Mouse (Mus musculus): ENCODE results near the gene Spag5. TPM values are rescaled to one million over a fixed set of nuclear protein-coding genes. Genes with fewer than 3 reads are reported as not detected.
A peak's percentile ranks its signal among the peaks of the same experiment; 100 is the strongest.

The Spag5 gene
- polyA plus RNA-seq, 1 experiment, result 7.5 TPM

DNA sequence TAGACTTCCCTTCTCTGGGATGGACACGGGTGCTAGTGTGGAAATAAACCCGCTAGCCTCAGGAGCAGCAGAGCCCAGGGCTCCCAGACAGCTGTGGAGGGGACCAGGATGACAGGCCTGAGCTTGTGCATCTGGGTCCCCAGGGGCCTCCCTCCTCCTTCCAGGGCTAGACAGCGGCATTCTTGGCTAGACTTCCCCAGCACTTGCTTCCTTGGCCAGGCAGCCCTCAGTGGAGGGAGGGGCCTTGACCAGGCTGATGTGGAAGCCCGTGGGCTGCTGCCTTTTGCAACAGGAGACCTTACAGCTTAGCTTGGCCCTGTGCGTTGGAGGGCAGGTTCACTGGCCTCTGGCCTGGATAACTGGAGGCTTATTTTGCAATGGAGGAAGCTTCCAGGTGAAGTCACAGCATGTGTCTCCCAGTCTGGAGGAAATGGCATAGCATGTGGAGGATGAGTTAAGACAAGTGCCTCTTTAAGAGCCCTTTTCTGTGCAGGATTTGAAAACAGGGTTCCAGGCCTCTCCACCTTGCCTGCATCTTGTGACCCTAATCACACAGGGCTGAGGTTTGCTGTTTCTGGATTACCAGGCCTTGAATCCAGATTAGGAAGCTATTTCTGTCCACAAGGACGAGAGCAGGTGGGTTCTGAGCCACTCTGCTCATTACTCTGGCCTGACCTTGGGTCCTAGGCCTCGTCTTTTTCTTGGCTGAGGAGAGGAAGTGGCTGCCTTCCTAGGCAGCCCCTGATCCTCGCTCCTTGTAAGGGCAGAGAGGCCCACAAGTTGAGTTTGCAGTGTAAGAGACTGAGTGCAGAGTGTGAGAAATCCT, 43.8 kb downstream of the Spag5 start:
- H3K27ac ChIP-seq (ENCODE audit: insufficient read depth, low read depth, low read length), result peak overlapping the region; percentile 58
- no peak overlapping the region for H3K4me3 ChIP-seq (ENCODE audit: low read depth, low read length)
- no peaks in the 10 kb centered on the region; the same call in 1 of the 2 replicates for H3K27me3 ChIP-seq (ENCODE audit: control insufficient read depth, insufficient read depth, low read length)
- no peak for TF ChIP-seq POLR2A (IDR thresholded peaks at IDR 0.05; ENCODE audit: low read depth, low read length)
- 72% methylated on average over 8 of the region's 8 CpGs for WGBS
- peaks cover 11% of the 10 kb centered on the region for H3K36me3 ChIP-seq (ENCODE audit: control insufficient read depth, insufficient read depth, low read length)
- peaks cover 25% of the 10 kb centered on the region for H3K4me1 ChIP-seq (ENCODE audit: control insufficient read depth, insufficient read depth, insufficient read length, low read length)

GRCm38 (mm10) chr11:78345801-78346200, 44.5 kb downstream of the Spag5 start:
- WGBS, result 78% methylated on average over 7 of the region's 7 CpGs
- Histone ChIP-seq H3K27ac (ENCODE audit: insufficient read depth, low read depth, low read length) (peak overlapping the region; percentile 58), H3K4me1 (ENCODE audit: control insufficient read depth, insufficient read depth, insufficient read length, low read length) (peaks cover 25% of the 10 kb centered on the region), H3K36me3 (ENCODE audit: control insufficient read depth, insufficient read depth, low read length) (peaks cover 8% of the 10 kb centered on the region), H3K27me3 (ENCODE audit: control insufficient read depth, insufficient read depth, low read length) (no peaks in the 10 kb centered on the region; the same call in 1 of the 2 replicates), H3K4me3 (ENCODE audit: low read depth, low read length) (no peak overlapping the region)
- TF ChIP-seq CTCF (IDR thresholded peaks at IDR 0.05; ENCODE audit: extremely low read depth, insufficient read length, insufficient replicate concordance, low read depth, low read length) (no peak), POLR2A (IDR thresholded peaks at IDR 0.05; ENCODE audit: low read depth, low read length) (no peak)

- H3K27ac ChIP-seq (ENCODE audit: insufficient read depth, low read depth, low read length), result no peak overlapping the region
- no peak for TF ChIP-seq CTCF (IDR thresholded peaks at IDR 0.05; ENCODE audit: extremely low read depth, insufficient read length, insufficient replicate concordance, low read depth, low read length)
- no peak for TF ChIP-seq POLR2A (IDR thresholded peaks at IDR 0.05; ENCODE audit: low read depth, low read length)
- no peak overlapping the region for H3K4me3 ChIP-seq (ENCODE audit: low read depth, low read length)
- H3K4me1 ChIP-seq (ENCODE audit: control insufficient read depth, insufficient read depth, insufficient read length, low read length), result peaks cover 25% of the 10 kb centered on the region
- 84% methylated on average over 6 of the region's 6 CpGs for WGBS
- no peaks in the 10 kb centered on the region; the same call in 1 of the 2 replicates for H3K27me3 ChIP-seq (ENCODE audit: control insufficient read depth, insufficient read depth, low read length)
- H3K36me3 ChIP-seq (ENCODE audit: control insufficient read depth, insufficient read depth, low read length), result peaks cover under 1% of the 10 kb centered on the region
Observed at GRCm38 (mm10) chr11:78346326-78347069, 45.2 kb downstream of the Spag5 start.

DNA sequence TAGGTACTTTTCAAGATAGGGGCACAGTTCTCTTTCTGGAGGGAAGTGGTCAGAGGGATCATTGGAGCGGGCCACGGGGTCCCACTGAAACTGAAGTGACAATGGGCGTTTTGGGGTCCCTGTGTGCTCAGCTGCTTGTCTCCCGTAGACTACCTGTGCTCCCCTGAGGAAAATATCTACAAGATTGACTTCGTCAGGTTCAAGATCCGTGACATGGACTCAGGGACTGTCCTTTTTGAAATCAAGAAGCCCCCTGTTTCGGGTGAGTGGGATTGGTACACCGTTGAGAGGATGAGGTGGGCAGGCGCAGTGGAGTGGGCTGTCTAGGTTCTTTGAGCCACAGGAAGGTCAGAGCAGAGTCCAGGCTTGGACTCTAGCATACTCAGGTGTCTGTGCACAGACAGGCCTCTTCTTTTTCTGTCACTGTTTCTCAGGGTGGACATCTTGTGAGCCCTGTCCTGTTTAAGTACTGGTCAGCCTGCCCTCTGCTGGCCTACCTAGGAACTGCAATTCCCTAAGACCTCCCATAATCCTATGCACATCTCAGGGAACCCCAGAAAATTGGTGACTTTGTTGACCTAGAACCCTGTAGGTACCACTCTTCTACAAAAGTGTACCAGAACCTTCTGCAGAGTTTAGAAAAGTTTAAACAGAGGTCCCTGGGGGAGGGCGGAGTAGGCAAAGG, 45.9 kb downstream of the Spag5 start:
- H3K27me3 ChIP-seq (ENCODE audit: control insufficient read depth, insufficient read depth, low read length), result no peaks in the 10 kb centered on the region; the same call in 1 of the 2 replicates
- TF ChIP-seq CTCF (IDR thresholded peaks at IDR 0.05; ENCODE audit: extremely low read depth, insufficient read length, insufficient replicate concordance, low read depth, low read length), result peak; percentile 71; the same call in 1 of the 2 replicates
- TF ChIP-seq POLR2A (IDR thresholded peaks at IDR 0.05; ENCODE audit: low read depth, low read length), result no peak
- no peaks in the 10 kb centered on the region for H3K36me3 ChIP-seq (ENCODE audit: control insufficient read depth, insufficient read depth, low read length)
- H3K4me3 ChIP-seq (ENCODE audit: low read depth, low read length), result no peak overlapping the region
- peaks cover 25% of the 10 kb centered on the region for H3K4me1 ChIP-seq (ENCODE audit: control insufficient read depth, insufficient read depth, insufficient read length, low read length)
- 94% methylated on average over 10 of the region's 10 CpGs for WGBS
- no peak overlapping the region for H3K27ac ChIP-seq (ENCODE audit: insufficient read depth, low read depth, low read length)

DNA sequence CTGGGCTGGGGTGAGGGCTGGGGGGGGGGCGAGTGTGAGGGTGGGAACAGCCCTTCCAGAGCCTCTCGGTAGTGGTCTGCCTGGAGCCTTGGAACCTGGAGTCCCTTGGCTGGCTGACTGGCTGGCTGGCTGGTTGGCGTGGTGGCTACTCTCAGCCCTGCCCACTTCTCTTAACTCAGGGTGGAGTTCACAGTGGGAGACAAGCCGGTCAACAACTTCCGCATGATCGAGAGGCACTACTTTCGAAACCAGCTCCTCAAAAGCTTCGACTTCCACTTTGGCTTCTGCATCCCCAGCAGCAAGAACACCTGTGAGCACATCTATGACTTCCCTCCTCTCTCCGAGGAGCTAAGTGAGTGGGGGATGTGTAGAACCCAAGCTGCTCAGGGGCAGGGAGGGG, 46.6 kb downstream of the Spag5 start:
- TF ChIP-seq POLR2A (IDR thresholded peaks at IDR 0.05; ENCODE audit: low read depth, low read length), result no peak
- WGBS, result 73% methylated on average over 9 of the region's 9 CpGs
- peaks cover 25% of the 10 kb centered on the region for H3K4me1 ChIP-seq (ENCODE audit: control insufficient read depth, insufficient read depth, insufficient read length, low read length)
- no peak overlapping the region for H3K27ac ChIP-seq (ENCODE audit: insufficient read depth, low read depth, low read length)
- no peaks in the 10 kb centered on the region for H3K36me3 ChIP-seq (ENCODE audit: control insufficient read depth, insufficient read depth, low read length)
- no peak overlapping the region for H3K4me3 ChIP-seq (ENCODE audit: low read depth, low read length)
- H3K27me3 ChIP-seq (ENCODE audit: control insufficient read depth, insufficient read depth, low read length), result no peaks in the 10 kb centered on the region; the same call in 1 of the 2 replicates

DNA sequence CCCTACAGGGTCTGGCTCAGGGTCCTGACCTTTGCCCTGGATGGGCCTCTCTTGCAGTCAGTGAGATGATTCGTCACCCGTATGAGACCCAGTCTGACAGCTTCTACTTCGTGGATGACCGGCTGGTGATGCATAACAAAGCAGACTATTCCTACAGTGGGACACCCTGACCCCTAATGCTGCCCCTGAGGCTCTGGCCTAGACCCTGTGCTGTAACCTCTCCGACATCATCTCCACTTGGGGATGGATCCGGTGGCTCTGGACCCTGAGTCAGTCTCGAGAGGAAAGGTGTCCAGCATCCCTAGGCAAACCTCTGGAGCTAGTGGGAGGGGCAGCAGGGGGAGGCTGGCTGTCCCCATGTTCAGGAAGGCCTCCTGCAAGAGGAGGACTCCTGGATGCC, 47.1 kb downstream of the Spag5 start:
- Histone ChIP-seq H3K4me1 (ENCODE audit: control insufficient read depth, insufficient read depth, insufficient read length, low read length) (peaks cover 25% of the 10 kb centered on the region), H3K27me3 (ENCODE audit: control insufficient read depth, insufficient read depth, low read length) (no peaks in the 10 kb centered on the region), H3K4me3 (ENCODE audit: low read depth, low read length) (no peak overlapping the region), H3K27ac (ENCODE audit: insufficient read depth, low read depth, low read length) (no peak overlapping the region), H3K36me3 (ENCODE audit: control insufficient read depth, insufficient read depth, low read length) (no peaks in the 10 kb centered on the region)
- WGBS, result 86% methylated on average over 7 of the region's 7 CpGs
- TF ChIP-seq POLR2A (IDR thresholded peaks at IDR 0.05; ENCODE audit: low read depth, low read length) (no peak), CTCF (IDR thresholded peaks at IDR 0.05; ENCODE audit: extremely low read depth, insufficient read length, insufficient replicate concordance, low read depth, low read length) (no peak)

Data from small intestine, adult 2 months (tissue).